Mouse (Mus musculus) spleen, adult 12 weeks (tissue): ENCODE results near the gene Mmgt2.

Experiments
- DNase-seq: peaks from one replicate; pipeline ENCODE4 v3.0.0; 2022; ENCODE audit warnings: low spot score

Gene Mmgt2

GRCm38 (mm10) chr11:62648591-62649391 is at the start of gene Mmgt2:
Gene Mmgt2, plus strand, starts transcription at chr11:62648664.
- DNase-seq: peak; percentile 80

DNA sequence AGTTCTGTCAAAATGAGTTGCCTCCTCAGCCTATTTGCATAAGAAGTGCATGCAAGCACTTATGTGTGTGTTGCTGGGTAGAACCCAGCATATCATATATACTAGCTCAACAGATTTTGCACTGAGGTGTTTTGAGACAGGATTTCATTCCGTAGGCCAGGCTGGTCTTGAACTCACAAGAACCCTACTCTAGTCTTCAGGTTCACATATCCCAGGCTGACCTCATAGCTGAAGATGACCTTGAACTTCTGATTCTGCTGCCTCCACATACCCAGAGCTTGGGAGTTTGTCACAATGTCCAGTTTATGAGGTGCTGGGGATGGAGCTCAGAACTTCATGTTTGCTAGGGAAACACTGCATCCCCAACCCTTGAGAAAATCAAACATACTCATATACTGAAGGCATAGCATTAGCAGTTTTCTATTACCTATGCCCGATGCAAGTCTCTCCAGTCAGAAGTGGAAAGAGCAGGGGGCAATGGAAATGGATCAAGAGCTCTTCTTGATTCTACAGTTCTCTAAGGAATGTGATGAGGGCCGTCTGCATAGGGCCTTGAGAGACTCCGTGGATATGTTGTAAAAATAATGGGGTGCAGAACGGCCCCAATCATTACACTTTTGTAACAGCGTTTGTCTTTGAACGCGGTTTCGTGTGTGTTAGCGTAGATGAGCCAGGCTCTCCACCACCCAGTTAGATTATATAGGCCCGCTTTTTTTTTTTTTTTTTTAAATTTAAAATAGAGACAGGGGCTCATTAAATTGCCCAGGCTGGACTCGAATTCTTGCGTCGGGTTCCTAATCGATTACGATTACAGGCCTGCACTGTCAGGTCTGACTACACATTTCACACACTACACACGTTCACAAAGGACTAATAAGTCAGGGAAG is 46.5 kb upstream of the Mmgt2 start:
- no peak for DNase-seq

GRCm38 (mm10) chr11:62602619-62603311 is 45.7 kb upstream of the Mmgt2 start:
- peak; percentile 98 for DNase-seq

DNA sequence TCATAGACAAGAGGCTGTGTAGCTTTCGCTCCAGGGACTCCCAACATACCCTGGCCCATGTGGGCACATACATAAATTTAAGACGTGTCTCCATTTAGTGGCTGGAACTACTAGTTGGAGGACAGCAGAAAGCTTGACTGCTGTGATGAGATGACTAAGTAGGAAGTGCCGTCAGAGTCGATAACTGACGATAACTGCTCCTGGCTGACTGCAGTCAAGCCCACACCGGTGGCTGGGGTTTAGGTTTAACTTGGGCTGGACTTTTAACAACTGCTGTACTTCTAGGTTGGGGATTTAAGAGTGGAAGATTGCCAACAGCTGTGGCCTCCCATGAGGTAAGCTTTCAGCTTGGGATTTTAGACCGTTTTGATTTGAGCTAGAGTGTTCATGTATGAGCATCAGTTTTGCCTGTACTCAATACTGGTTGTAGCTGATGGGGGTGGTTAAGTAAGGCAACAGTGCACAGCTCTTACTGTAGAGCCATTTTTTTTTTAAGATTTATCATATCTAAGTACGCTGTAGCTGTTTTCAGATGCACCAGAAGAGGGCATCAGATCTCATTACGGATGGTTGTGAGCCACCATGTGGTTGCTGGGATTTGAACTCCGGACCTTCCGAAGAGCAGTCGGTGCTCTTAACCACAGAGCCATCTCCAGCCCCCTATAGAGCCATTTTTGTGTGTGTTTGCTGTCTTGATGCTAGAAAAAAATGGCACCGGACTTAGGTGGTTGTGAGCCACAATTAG is 45.0 kb upstream of the Mmgt2 start:
- DNase-seq: peak; percentile 32

DNA sequence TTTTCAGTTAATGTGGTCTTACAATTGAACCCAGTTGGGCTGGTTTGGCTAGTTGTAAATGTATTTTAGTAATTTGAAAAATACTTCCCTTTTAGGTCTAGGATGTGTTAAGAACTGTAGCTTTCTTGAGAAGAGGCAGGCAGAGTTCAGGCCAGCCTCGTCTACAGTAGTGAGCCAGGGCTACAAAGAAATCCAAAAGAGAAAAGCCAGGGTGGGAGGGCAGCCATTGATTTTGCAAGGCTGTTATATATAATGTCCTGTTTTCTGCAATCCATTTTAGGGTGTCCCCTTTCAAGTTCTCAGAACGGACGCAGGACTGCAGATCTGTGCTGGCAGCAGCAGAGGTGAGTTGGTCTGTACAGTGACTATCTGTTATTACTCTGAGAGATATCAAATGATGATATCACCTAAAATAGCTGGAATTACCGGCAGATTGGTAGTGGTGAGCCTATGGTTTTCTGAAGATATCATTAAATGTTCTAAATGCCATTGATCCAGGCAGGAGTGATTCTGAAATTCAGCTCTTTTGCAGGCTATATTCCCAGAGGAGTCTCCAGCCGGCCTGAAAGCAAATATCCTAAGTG is 44.2 kb upstream of the Mmgt2 start:
- no peak for DNase-seq

- DNase-seq: no peak
Observed at GRCm38 (mm10) chr11:62604886-62605618, 43.4 kb upstream of the Mmgt2 start.

DNA sequence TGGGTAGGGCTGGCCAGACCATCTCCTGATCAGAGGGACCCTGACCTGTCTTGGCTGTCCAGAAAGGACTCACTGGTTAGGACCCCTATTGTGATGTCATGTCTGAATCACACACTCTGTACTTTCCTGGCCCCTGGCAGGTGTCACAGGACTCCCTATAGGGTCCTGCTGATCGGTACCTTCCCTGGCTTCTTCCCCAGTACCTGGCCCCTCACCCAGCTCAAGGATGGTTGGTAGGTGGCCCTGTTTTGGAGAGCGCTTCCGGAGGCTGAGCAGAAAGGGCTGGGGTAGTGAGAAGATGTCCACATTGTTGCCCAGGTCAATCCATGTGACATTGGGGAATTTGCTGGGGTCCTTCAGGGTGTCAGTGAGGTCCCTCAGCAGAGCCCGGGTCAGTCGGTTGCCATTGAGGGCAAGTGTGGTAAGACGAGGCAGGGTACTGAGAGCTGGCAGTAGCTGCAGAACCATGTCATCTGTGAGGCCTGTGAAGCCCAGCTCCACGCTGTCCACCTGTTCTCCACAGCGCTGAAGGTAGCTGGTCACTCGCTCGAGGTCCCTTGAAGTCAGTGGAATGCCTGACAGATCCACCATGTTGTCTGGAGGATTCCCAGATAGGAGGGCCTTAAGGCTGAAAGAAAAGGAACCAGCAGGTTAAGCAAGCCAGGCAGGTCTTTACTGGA is 42.7 kb upstream of the Mmgt2 start:
- no peak for DNase-seq

DNA sequence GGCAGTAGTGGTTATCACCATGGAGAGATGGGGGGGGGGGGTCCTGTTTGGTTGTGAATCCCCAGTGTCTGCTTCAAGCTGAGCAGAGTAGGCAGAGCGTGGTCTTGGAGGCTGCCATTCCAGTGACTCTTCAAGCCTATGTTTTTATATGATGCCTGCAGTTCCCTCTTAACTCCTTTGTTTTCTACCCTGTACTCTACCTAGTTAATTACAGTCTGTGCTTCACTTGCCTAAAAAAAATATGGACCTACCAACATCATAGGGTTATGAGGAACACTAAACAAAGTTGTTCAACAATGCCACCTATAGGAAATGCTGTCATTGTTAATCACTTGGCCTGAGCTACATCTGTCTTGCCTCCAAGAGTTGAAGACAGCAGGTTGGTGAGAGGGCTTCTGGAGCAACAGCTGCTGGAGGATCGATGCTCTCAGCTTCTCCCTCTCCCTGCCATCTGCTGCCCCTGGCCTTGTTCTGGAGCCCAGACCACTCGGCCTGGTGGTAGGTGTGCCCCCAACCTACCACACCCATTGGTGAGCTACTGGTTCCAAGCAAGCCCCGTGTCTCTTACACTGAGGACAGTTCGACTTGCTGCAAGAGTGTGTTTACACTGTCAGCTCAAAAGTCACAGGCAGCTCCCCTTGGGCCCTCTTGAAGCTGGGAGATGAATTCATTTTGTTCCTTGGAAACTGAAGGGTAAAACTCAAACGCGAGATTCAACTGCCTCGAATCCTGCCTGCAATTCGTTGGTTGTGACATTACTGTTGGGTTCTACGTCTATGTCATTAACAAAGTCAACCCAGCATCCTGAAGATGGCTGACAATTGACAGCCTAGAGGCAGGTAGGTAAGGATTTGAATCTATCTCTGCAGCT is 41.9 kb upstream of the Mmgt2 start:
- no peak for DNase-seq

- no peak for DNase-seq
Observed at GRCm38 (mm10) chr11:62607170-62607951, 41.1 kb upstream of the Mmgt2 start.

- no peak for DNase-seq
Observed at GRCm38 (mm10) chr11:62607952-62608201, 40.6 kb upstream of the Mmgt2 start.

- no peak for DNase-seq
Observed at GRCm38 (mm10) chr11:62608826-62609675, 39.4 kb upstream of the Mmgt2 start.

DNA sequence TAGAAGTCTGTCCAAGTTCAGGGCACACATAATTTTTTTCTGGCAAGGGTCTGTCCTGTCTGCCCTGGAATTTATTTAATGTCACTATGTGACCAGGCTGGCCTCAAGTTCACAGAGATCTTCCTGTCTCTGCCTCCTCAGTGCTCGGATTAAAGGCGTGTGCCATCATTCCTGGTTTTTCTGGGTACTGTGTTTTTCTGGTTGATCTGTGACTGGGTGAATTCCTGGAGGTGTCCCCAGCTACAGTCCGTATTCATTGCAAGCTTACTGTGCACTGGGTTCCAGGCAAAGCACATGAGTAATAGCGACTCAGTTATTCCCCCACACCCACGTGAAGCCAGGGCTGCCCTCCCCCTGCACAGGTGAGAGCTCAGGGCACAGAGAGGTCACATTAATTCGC is 38.2 kb upstream of the Mmgt2 start:
- no peak for DNase-seq

DNA sequence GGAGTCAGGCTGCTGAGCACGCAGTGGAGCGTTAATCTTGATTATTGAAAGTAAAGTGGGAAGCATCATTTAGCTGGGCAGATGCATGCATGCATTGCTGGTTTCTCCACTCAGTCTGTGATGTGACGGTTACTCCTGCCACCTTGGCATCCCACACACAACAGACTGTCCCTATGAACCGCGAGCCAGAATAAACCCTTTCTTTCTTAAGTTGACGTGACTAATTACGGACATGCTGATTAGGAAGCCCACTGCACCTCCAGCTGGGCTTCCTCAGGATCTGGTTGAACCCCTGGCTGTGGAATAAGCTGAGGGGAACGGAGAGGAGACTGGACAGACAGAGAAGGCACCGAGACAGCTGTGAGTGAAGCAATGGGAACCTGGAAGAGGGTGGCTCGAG is 35.9 kb upstream of the Mmgt2 start:
- DNase-seq: no peak

DNA sequence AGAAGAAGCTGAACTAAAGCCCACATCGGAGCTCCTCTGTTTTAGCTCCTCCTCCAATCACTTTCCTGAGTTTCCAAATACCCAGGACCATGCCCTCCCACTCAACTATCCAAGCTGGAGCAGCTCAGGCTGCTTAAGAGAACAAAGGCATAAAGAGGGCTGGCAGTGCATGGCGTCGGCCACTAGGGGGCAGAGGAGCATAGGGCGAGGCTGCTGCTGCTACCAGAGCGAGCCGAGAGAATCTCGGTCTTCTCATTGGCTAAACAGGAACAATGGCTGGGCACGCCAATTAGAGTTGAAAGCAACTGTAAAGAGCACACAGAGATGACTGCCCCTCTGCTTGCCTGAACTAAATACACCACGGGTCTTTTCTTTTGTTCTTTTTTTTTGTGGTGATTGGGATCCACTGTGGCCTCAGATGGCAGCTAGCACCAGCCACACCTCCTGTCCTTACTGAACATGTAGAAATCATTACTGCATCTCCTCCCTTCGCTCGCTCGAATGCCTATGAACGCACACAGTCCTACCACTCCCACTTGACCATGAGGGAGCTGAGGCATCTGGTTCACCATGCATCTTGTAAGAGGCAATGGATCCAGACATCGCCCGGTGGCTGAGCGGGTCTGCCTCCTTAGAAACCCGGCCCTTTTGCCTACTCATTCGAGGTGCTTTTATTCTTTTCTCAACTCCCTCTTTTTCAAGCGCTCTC is 34.7 kb upstream of the Mmgt2 start:
- DNase-seq: peak; percentile 72

GRCm38 (mm10) chr11:62614876-62615410 is 33.5 kb upstream of the Mmgt2 start:
- no peak for DNase-seq

DNA sequence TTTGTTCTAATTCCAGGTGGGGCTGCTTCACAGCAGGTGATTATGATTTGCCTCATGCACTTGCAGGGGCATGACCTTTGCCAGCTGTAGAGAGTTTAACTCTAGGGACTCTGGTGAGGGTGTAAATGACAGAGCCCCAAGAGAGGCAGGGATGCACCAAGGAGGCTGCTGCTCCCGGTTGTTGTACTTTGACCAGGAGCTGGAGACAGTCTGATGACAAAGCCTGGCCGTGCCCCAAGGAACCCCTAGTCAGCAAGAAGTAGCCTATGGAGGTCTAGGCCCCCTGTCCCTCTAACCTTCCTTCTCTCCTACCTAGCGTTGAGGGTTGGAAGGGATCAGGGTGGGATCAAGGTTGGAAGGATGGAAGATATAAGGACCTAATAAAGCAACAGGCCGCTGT is 33.0 kb upstream of the Mmgt2 start:
- DNase-seq: no peak

DNA sequence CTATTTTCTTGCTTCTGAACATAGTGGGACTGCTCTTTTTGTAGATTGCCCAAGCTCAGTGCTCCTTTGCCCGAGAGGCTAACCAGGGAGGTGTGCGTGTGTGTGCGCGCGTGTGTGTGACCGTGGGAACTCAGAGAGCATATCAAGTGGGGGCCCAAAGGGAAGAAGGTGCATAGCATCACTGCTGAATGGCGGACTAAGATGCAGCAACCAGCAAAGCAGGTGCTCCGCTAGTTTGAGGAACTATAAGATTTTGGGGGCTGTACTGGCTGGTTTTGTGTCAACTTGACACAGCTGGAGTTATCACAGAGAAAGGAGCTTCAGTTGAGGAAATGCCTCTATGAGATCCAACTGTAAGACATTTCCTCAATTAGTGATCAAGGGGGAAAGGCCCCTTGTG is 27.4 kb upstream of the Mmgt2 start:
- no peak for DNase-seq
